Mouse (Mus musculus) thymus, postnatal 25 days (tissue): ENCODE measurements around the gene Slc22a22.

Experiments used
- DNase-seq: peaks from one replicate; pipeline ENCODE4 v3.0.0; 2022

Gene Slc22a22

DNA sequence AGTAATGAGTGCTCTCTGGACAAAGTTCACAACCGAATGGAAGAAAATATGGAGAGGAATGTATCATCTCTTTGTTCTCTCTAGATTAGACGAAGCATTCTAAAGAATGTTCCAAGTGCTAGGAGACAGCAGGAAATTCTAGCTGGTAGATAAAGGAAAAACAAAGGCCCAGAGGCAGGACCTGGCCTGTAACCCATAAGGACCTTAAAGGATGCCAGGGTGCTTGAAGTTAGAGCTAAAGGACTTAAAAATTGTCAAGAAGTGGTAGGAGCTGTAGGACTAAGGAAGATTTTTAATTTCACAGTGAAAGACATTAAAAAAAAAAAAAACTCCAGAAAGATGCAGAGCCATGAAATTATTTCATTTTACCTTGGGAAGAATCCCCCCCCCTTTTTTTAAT is at the start of gene Slc22a22:
Slc22a22 (minus strand) TSS at position 101 of the 400 bp plus-strand sequence.
- DNase-seq = no peak

DNA sequence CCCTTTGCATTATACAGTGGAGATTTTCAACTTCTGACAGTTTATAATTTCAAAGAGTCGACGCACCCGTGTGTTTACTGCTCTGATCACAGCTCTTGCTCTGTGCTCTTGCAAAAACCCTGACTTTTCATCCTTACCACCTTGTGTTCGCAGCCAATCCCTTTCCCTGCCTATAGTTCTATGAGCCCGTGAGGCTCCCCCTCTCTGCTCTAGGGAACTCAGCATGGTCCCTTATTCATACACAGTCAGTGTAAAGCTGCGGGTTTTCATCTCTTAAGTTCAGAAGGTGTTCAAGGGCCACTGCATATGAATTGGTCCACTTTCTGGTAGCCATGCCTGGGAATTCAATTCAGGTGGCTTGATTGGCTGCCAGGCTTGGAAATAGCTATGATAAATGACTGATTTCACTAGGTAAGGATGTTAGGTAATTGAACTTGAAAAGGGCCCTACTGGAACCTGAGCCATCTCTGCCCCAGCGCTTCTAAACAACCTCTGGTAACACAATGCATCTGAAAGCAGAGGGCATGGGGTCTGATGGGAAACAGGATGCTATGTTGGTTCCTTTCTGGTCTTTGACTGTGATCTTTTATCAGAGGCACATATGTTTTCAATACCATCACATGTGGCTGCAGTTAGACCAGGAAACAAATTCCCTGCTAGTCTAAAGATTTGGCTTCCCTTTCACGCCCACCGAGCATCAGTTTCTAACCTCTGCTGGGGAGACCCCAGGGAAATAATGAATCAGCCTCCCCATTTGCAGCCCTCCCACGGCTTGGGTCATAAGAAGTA is 46.3 kb upstream of the Slc22a22 start:
- DNase-seq = no peak

DNA sequence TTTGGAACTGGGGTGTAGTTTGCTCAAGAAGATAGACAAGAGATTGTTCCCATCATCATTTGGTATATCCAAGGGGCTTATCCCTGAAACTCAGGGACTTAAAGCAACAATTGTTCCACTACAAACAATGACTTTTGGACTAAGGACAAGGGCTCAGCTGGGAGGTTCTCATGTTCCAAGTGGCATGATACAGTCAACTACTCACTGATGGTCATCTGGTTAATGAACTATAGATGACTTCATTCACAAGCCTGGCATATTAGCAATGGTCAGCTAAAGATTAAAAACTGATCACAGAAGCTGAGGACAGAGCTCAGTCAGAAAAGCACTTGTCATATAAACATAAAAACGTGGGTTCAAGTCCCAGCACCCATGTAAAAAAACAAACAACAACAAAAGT is 44.7 kb upstream of the Slc22a22 start:
- DNase-seq = no peak

DNA sequence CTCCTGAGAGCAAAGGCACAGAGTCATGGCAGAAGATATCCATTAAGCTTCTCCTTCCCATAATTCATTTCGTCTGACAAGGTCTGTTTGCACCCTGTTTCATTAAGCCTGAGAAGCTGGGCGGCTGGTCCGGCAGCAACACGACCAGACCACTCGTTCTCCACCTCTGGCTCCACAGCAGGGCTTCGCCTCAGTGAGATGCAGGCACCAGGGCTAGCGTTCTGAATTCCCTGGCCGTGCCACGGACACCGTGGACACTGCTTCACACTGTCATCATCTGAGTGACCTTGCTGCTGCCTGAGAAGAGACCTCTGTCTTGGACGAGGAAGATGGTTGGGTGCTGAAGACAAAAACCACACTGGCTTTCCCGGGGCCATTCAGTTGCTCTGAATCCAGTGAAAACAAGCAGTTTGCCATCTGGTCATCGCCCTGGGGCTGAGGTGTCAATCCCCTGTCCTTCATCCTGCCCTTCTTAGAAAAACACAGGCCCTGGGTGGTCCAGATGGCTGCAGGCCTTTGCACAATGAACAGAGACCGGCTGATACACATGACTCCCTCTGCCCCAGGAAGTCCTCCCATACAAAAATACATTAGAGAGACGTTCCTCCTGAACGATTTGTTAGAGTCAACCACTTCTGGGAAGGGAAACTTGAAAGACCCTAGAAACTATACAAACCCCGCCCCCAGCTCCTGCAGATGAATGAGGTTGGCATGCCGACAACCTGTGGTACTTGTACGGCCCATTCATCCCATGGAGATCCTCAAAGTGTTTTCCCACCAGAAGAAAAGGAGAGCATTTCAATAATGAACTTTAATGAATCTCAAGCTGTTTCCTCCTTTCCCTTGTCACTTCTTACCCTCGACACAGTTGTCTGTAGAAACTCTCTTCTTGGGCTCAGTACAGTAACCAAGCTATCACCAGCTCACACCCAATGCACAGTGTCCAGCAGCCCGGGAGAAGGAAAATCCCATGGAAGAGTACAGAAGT is 32.1 kb upstream of the Slc22a22 start:
- DNase-seq = no peak

DNA sequence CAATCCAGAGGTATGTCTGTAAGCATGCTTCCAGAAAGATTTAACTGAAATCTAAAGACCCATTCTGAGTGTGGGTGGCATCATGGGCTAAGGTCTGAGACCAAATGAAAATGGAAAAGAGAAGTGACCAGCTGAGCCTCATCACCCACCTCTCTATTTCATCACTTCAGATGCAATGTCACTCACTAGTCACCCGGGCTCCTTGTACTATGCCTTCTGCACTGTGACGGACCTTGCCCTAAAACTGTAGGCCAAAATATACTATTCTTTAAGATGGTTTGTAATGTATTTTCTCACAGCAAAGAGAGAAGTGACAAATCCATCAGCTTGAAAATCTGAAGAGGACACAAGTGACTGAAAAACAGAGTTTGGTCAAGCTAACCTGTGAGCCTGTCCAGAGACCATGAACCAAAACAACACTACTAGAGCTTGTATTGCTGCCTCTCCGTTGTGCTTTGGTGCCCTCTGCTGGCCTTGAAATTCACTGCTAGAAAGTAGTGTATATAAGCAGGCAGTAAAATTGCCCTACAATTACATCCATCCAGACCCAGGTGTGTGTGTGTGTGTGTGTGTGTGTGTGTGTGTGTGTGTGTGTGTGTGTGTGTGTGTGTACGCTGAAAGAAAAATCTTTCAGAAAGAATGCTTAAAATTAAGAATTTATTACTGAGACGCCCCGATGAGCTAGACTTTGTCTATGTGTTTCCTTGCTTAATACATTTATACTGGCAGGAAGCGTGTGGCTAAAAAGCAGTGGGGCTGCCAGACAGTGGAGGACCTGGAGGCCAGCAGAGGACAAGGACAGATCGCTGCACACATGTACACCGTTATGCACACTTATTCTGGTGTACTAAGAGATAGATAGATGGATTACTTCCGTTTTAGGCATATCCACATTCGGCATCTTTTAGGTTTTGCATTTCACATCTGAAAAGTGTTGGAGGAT is 31.1 kb upstream of the Slc22a22 start:
- peak; percentile 62 for DNase-seq

DNA sequence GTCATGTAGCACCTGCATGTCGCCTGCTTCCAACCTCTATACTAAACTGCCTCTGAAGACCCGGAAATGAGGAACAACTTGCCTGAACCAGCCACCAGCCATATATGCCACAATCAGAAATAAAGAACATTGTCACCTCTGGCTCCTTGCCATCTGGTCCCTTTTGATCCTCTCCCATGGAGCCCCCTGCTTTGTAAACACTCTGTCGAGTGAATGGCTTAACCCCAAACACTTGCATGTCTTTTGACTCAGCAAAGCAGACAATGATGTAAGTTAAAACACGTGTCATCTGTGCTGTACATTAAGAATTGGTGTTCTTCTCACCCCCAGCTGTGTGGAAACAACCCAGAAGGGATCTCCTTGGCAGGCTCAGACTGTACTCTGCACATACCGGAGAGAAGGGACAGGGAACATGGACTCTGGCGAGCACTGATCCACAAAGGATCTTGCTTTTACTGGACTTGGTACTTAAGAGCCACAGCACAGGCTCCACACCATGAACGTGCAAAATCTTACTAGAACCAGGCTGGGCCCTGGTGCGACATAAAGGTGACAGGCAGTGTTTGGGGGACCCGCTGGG is 26.8 kb upstream of the Slc22a22 start:
- no peak for DNase-seq

DNA sequence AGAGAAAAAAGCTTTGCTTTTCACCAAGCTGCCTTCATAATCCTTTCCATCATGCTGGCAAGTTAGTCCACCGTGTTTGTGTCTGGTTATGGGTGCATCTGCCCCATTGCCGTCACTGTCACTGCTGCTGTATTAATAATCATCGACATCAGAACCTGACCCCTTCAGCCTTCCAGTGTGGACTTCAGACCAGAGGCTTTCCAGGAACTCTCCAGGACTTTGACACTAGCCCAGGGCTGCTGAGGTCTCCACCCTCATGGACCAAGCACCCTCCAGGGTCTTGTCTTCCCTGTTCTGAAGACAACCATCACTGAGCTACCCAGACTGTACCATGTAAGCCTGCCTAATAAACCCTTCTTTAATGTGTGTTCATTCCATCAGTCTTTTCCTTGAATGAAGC is 26.2 kb upstream of the Slc22a22 start:
- DNase-seq = no peak

DNA sequence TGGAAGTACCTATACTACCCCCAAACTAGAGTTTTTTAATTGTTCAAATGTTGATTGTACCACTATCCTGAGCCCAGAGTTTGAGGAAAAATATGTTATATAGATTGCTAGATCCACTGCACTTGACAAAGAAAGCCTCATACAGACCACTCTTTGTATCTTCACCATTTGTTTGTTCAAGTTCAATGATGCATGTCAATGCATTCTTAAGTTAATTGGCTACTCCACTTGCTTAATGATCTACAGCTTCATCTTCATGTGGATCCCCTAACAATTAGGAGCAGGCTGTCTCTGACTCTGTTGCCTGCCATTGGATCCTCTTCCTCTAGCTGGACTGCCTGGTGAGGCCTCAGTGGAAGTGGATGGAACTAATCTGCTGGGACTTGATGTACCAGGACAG is 24.1 kb upstream of the Slc22a22 start:
- DNase-seq = no peak

DNA sequence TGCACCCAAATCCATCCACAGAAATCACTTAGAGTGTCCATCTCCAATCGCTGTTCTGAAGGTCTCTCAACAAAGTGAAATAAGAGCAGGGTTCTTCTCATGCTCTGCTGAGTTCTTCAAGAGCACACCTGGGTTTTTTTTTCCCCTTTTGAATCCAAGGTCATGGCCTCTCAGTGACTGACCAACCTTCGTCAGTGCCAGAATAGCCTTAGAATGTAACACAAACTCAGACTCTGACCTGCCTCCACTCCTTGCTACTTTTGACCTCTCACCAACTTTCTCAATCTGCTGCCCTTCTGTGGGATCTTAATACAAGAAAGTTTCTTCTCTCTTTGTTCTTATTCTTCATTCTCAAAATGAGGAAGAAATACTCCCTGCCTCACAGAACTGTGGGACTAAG is 18.7 kb upstream of the Slc22a22 start:
- no peak for DNase-seq

DNA sequence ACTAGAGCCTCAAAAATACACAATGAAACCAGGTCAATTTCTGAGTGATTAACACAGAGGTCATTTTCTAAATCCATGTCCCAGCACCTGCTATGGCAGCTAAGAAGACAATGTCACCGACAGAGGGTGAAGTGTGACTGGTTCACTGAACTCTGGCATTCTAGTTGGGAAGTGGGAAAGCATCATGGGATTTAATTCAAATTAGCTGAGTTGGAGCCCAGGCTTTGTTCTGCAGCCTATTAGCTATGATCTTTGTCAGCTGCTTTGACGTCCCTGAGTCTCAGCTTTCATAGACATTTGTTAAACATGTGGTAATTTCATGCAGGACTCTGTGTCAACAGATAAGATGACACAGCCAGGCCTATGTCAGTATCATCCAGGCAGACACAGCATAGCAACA is 5.1 kb upstream of the Slc22a22 start:
- DNase-seq = no peak

DNA sequence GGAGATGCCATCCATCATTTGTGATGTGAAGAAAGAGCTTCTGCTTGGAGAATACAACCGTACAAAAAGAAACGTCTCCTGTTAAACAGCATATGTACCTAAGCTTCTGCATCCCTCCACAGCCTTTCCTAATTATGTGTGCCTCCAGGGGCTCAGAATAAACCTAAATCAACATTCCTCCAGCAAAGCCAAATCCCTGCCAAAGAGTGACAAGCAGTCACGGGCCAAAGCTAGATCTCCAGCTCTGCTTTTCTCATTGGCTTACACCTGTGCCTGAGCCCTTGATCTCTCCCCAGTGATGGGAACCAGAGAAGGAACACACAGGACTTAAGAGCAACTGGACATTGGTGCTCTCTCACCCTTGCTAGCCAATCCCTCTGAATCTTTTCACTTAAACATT is 5.8 kb downstream of the Slc22a22 start:
- no peak for DNase-seq

DNA sequence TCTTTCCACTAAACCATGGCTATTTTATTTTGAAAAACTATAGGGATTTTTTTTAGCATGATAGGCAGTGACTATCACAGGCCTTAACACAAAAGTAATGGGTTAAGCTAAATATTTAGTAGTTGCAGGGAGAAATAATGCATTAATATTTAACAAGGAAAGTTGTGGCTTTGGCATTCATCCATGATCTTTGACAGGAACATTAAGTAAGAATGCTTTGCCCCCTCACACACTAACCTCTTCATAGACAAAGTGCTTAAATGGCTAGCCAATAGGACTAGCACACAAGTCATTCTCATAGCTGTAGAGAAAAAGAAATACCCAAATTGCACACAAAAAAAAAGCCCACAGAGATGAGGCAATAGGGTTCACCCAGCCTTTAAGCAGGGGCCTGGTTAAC is 11.4 kb downstream of the Slc22a22 start:
- DNase-seq = no peak

DNA sequence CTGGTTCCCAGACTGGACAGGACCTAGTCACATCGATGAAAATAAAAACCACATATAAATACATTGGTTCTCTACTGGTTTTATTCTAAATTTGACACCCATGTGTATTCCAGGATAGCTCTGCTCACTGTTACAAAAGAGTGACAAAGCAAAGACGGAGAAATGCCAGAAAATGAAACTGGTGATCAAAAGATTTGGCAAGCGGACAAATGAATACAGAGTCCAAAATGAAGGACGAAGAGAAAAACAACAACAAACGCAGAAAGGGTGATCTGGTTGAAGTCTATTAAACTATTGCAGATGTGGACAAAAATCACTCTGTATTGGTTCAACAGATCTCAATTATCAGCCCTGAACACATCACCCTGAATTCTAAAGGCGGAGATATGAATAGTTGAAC is 12.4 kb downstream of the Slc22a22 start:
- DNase-seq = no peak

DNA sequence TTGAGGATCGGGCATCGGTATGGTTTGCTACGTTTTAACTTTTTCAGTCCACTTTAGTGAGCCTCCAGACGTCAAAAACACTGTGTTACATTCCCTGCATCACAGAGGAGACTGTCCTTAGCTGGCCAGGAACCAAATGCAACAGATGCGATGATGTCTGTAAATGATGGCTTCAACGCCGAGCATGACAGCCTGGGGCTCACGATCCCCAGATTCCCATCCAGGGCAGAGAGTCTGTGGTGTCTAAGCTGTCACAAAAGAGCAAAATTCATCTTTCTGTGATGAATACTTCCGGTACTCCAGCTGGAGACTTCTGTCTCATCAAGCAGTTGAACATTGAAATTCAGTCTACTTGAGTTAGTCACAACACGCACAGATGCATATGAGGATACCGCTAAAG is 13.4 kb downstream of the Slc22a22 start:
- no peak for DNase-seq

DNA sequence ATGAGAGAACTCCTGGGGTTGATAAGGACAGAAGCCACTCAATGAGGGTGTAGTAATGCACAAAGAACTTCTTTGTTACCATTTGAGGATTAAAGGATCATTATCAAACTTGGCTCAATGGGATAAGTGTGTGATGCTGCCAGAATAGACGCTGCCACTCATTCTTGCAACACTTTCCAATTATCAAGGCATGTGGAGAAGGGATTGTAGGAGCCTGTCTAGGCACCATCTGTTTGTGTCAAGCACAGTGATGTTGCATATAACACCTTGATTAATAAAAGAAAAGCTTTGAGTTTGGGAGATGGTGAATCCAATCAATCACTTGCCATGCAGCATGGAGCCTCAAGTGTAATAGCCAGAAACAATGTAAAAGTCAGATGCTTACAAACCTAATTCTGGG is 16.1 kb downstream of the Slc22a22 start:
- DNase-seq = no peak

DNA sequence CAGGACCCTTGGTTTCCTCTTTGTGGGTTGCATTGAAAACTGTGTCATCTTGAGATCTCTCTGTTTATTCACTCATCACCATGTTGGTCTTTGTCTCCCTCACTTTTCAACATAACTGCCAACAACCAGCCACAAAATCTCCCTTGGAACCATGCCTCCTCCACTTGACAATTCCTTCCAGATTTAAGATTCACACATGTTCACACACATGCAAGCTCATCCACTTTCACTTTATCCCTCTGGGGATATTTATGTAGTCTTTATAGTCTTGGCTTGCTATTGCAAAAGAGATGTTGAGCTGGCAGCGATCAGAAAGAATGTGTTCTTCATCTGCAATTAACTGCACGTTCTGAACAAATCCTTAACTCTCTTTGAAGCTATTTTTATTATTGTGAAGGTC is 20.1 kb downstream of the Slc22a22 start:
- no peak for DNase-seq

DNA sequence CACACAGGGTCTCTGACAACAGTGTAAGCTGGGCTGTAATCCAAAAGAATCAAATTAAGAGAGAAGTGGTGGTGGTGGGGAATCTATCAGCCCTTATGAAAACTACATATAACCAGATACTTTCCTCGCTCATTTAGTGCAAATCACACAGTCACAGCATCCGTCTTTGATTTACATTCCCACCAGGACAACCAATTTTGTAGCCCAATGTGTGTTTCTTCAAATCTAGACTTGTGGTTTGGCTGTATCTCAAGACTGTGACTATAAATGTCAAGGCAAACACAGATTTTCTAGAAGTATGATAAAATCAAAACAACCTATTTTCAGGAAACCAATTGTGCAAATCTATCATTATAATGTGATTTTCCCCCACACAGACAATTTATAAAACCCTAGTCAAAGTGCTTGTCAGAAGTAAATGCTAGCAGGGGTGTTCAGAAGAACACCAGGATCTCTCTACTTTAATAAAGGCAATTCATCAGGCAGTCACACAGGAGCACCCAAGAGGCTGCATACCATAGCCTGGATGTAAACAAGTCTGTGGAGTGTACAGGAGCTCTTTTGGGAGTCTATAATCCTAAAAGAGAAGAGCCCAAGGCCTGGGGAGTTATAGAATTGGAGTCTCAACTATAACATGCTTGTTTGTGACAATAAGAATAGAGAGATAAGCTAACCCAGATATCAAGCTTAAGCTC is 42.6 kb downstream of the Slc22a22 start:
- DNase-seq = no peak

DNA sequence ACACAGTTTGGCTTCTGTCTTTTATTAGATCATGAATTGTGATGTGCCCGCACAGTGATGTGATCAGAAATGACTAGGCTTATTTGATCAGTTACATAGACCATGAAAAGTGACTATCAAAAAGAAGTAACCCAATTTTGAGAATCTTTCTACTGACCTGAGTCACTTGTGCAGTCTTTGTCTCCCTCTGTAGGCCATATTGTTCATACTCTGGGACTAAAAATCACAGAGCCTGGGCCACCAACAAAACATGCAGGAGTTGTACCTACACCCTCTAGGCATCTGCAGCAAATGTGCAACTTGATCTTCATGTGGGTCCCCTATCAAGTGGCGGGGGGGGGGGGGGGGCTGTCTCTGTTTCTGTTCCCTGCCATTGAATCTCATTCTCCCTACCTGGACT is 68.9 kb downstream of the Slc22a22 start:
- no peak for DNase-seq

DNA sequence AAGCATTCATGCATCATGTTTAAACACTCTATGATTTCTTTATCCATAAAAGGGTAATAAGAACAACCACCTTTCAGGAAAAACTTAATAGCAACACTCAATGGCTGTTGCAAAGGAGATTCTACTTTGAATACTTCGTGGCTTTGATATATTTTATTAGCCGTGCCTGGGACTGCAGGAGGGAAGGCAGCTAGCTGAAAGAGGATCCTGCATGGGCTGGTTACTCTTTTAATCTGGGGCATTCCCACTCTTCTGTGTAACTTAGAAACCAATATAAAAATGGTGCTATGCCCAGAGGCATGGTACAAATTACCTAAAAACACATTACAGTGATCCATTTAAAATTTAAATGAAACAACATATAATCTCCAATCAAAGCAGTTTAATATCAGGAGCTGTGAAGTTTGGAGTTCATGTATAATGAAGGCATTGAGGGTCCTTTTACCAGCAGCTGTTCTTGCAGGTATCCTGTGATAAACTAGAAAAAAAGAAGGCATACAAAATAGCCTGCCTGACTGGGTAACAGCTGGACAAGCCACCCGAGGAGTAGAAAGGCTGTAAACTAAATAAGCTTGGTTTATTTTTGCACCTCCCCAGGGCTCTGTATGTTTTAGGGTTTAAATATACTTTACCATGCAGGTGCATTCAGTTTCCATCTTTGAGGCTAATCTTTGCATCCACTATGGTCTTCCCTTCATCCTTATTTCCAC is 78.8 kb downstream of the Slc22a22 start:
- no peak for DNase-seq

DNA sequence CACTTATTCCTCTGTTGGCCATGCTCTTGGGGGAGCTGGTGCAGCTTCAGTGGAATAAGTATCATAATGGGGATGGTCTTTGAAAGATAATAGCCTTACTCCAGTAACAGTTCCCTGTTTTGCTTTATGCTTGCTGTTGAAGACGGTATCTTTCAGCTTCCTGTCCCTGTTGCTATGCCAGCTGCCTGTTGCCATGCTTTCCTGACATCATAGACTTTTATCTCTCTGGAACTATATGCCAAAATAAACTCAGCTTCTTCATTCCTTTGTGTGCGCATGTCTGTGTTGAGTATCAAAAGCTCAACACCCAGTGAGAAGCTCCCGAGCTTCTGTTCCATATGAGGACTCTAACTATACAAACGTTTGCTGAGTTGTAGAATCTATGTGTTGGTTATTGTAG is 83.4 kb downstream of the Slc22a22 start:
- DNase-seq = no peak

DNA sequence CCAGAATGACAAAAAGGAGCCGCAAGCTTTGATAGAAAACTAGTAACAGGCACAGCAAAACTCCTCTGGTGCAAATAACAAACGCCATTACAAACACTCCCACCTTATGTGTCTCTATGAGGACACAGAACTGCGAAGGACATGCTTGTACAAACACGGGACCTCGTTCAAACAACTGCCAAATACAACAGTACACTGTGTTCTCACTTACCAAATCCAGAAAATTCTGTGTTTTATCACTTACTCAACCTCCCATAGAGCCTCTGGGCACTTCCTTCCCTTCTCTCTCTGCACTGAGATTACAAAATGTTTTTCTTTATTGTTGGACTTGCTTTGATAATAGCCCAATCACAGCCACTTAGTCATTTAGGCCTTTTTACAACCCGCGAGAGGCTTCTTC is 97.0 kb downstream of the Slc22a22 start:
- DNase-seq = no peak
